Mouse (Mus musculus) heart, adult 2 months (tissue): ENCODE measurements around the gene Plcb4.

Experiments used
- CTCF ChIP-seq: fragments of 200-600 bp; IDR thresholded peaks from 2 replicates; pipeline ENCODE4 v1.8.1; 2022; ENCODE audit warnings: antibody characterized with exemption, mild to moderate bottlenecking, moderate library complexity
- EP300 ChIP-seq: fragments of 200-500 bp; IDR thresholded peaks from 2 replicates; pipeline ENCODE4 v1.6.1; 2011; ENCODE audit warnings: low read depth, low read length, control low read depth; ENCODE audit not compliant: insufficient read depth
- POLR2A ChIP-seq: fragments of 200-500 bp; IDR thresholded peaks from 2 replicates; pipeline ENCODE4 v1.6.1; 2011; ENCODE audit warnings: mild to moderate bottlenecking, low read depth, low read length, control low read depth; ENCODE audit not compliant: insufficient read depth

- TF ChIP-seq CTCF (no peak), POLR2A (no peak), EP300 (no peak)
Measured at GRCm38 (mm10) chr2:135978790-135979189, 320.0 kb downstream of the Plcb4 start.
